In genomic region chr12:101818246-101818607, GRCm38 (mm10) we compare ENCODE assay signal across 9 mouse cellular contexts. TPM values are rescaled to one million over a fixed set of nuclear protein-coding genes. Genes with fewer than 3 reads are reported as not detected.
DNase-seq lines count a peak whose midpoint lies in the region; ATAC-seq lines count a peak whose summit lies in the region.
"Had no signal": no experiment of that assay in that cellular context is flagged by ENCODE, and none has a peak within 500 bp of the region (broad histone marks: within the 10 kb centered on the region; RNA-seq: fewer than 3 reads in every experiment).

No protein-coding gene starts in this region.

- ATAC-seq in kidney, embryonic 16.5 days (ENCODE audit: low FRiP score, low TSS enrichment) = no peak
- ATAC-seq in embryonic facial prominence, embryonic 12.5 days (ENCODE audit: insufficient number of reproducible peaks, insufficient read depth, low FRiP score, low TSS enrichment) = no peak
- no peak; the same call in 1 of the 2 replicates for ATAC-seq in hindbrain, embryonic 16.5 days
- no peak for ATAC-seq in midbrain, embryonic 15.5 days (replicated peaks)

- 16% methylated on average over 11 of the region's 11 CpGs for WGBS in kidney, embryonic 16.5 days
- WGBS in embryonic facial prominence, embryonic 12.5 days = 12% methylated on average over 11 of the region's 11 CpGs
- WGBS in hindbrain, embryonic 16.5 days = 25% methylated on average over 11 of the region's 11 CpGs
- WGBS in midbrain, embryonic 15.5 days = 34% methylated on average over 11 of the region's 11 CpGs

- peak overlapping the region; percentile 64 for H3K9ac ChIP-seq in kidney, embryonic 16.5 days (replicated peaks; ENCODE audit: low read length)
- H3K9ac ChIP-seq in embryonic facial prominence, embryonic 12.5 days = peak overlapping the region; percentile 35; the same call in 1 of the 2 replicates
- peak overlapping the region; percentile 64 for H3K9ac ChIP-seq in hindbrain, embryonic 16.5 days (ENCODE audit: low read depth, low read length)
- peak overlapping the region; percentile 53 for H3K9ac ChIP-seq in midbrain, embryonic 15.5 days

- peaks cover 13% of the 10 kb centered on the region; the same call in 1 of the 2 replicates for H3K4me1 ChIP-seq in kidney, embryonic 16.5 days (ENCODE audit: insufficient read depth, low read length)
- peaks cover 15% of the 10 kb centered on the region for H3K4me1 ChIP-seq in embryonic facial prominence, embryonic 12.5 days
- H3K4me1 ChIP-seq in hindbrain, embryonic 16.5 days (ENCODE audit: control insufficient read depth, insufficient read depth, low read depth, low read length) = peaks cover 6% of the 10 kb centered on the region; the same call in 1 of the 2 replicates
- H3K4me1 ChIP-seq in midbrain, embryonic 15.5 days = peaks cover 17% of the 10 kb centered on the region

- peak overlapping the region; percentile 91 for H3K27ac ChIP-seq in kidney, embryonic 16.5 days (ENCODE audit: low read length)
- peak overlapping the region; percentile 94 for H3K27ac ChIP-seq in embryonic facial prominence, embryonic 12.5 days
- H3K27ac ChIP-seq in hindbrain, embryonic 16.5 days (ENCODE audit: low read depth, low read length) = no peak overlapping the region
- no peak overlapping the region for H3K27ac ChIP-seq in midbrain, embryonic 15.5 days

- no peaks in the 10 kb centered on the region for H3K36me3 ChIP-seq in kidney, embryonic 16.5 days (ENCODE audit: insufficient read depth, low read length)
- H3K36me3 ChIP-seq in embryonic facial prominence, embryonic 12.5 days = no peaks in the 10 kb centered on the region
- H3K36me3 ChIP-seq in hindbrain, embryonic 16.5 days (ENCODE audit: control insufficient read depth, insufficient read depth, low read length) = no peaks in the 10 kb centered on the region
- H3K36me3 ChIP-seq in midbrain, embryonic 15.5 days (replicated peaks) = no peaks in the 10 kb centered on the region

- no peaks in the 10 kb centered on the region for H3K27me3 ChIP-seq in kidney, embryonic 16.5 days (ENCODE audit: insufficient read depth, low read length)
- H3K27me3 ChIP-seq in embryonic facial prominence, embryonic 12.5 days = 0 out of 2 replicates have a peak, but pooled peaks cover under 1% of the 10 kb centered on the region
- H3K27me3 ChIP-seq in hindbrain, embryonic 16.5 days (replicated peaks; ENCODE audit: control insufficient read depth, insufficient read depth, low read length) = 0 out of 2 replicates have a peak, but pooled peaks cover 3% of the 10 kb centered on the region
- peaks cover 12% of the 10 kb centered on the region; the same call in 1 of the 2 replicates for H3K27me3 ChIP-seq in midbrain, embryonic 15.5 days (replicated peaks)
- H3K27me3 ChIP-seq: Patski had no signal

- DNase-seq in kidney, postnatal 14 days = no peak
- DNase-seq in layer of hippocampus, postnatal 36 days = no peak
- no peak for DNase-seq in urinary bladder, postnatal 4 days (ENCODE audit: low spot score in 2 of 2)
- DNase-seq in cerebellum, adult 9-10 months = no peak

- H3K4me2 ChIP-seq in kidney, embryonic 16.5 days (replicated peaks; ENCODE audit: low read depth, low read length) = peak overlapping the region; percentile 92
- H3K4me2 ChIP-seq in embryonic facial prominence, embryonic 12.5 days (replicated peaks) = peak overlapping the region; percentile 62
- peak overlapping the region; percentile 99 for H3K4me2 ChIP-seq in hindbrain, embryonic 16.5 days (ENCODE audit: low read length)
- H3K4me2 ChIP-seq in midbrain, embryonic 15.5 days = peak overlapping the region; percentile 98

- no peaks in the 10 kb centered on the region for H3K9me3 ChIP-seq in kidney, embryonic 16.5 days (ENCODE audit: low read length)
- H3K9me3 ChIP-seq in embryonic facial prominence, embryonic 12.5 days = no peaks in the 10 kb centered on the region
- H3K9me3 ChIP-seq in hindbrain, embryonic 16.5 days (ENCODE audit: control insufficient read depth, low read length) = no peaks in the 10 kb centered on the region
- no peaks in the 10 kb centered on the region for H3K9me3 ChIP-seq in midbrain, embryonic 15.5 days

- peak overlapping the region; percentile 60 for H3K4me3 ChIP-seq in kidney, embryonic 16.5 days (ENCODE audit: low read length)
- peak overlapping the region; percentile 42 for H3K4me3 ChIP-seq in embryonic facial prominence, embryonic 12.5 days
- H3K4me3 ChIP-seq in hindbrain, embryonic 16.5 days (ENCODE audit: low read length) = peak overlapping the region; percentile 53
- H3K4me3 ChIP-seq in midbrain, embryonic 15.5 days = peak overlapping the region; percentile 53

RNA-seq across cellular contexts. Expression of gene Fbln5, which starts 0.6 kb away (rescaled TPM):
- 135 and 143 TPM in 2 replicates for polyA plus RNA-seq in kidney, embryonic 16.5 days (2015; fragmentation: Nextera tagmentation; extraction: Ambion mirVana)
- 63.4 and 75.9 TPM in 2 replicates for polyA plus RNA-seq in embryonic facial prominence, embryonic 12.5 days (2016; fragmentation: Nextera tagmentation; extraction: Ambion mirVana)
- 18.4 and 21.0 TPM in 2 replicates for polyA plus RNA-seq in hindbrain, embryonic 16.5 days (2015; fragmentation: Nextera tagmentation; extraction: Ambion mirVana)
- 10.1 and 11.6 TPM in 2 replicates for polyA plus RNA-seq in midbrain, embryonic 15.5 days (2015; fragmentation: Nextera tagmentation; extraction: Ambion mirVana)
- total RNA-seq in layer of hippocampus, postnatal 36 days (2021) = 1 to 10 TPM; 3.4 to 4.9 TPM

Comparison
In these comparisons a context has a peak if more than half of its experiments do, and no peak if none do; other contexts are left out.
1. H3K27ac ChIP-seq: peak in kidney, embryonic 16.5 days (single experiment) and embryonic facial prominence, embryonic 12.5 days (single experiment); none in hindbrain, embryonic 16.5 days (single experiment) and midbrain, embryonic 15.5 days (single experiment).
2. Peak in every context shown above with its lines, with median percentiles within 50 percentile points of each other: H3K4me2 ChIP-seq, H3K4me3 ChIP-seq and H3K9ac ChIP-seq.